Mouse (Mus musculus) neural tube, embryonic 12.5 days (tissue): ENCODE results near the gene Spo11. TPM values are rescaled to one million over a fixed set of nuclear protein-coding genes. Genes with fewer than 3 reads are reported as not detected.

Source experiments
- ATAC-seq: fragments of 200-750 bp; cut with Nextera tagmentation; 2 replicates; pipeline ENCODE4 v1.8.0; 2017; ENCODE audit warnings: low read depth, mild to moderate bottlenecking, moderate TSS enrichment, moderate library complexity; ENCODE audit not compliant: low FRiP score
- H3K27ac ChIP-seq: fragments of 300-500 bp; sonication (generic); 2 replicates; pipeline ENCODE4 v1.5.1; 2016
- H3K27me3 ChIP-seq: fragments of 300-500 bp; sonication (generic); replicated peaks from 2 replicates; pipeline ENCODE4 v1.6.1; 2016; ENCODE audit warnings: mild to moderate bottlenecking
- H3K36me3 ChIP-seq: fragments of 300-500 bp; sonication (generic); 2 replicates; pipeline ENCODE4 v1.6.1; 2016; ENCODE audit warnings: mild to moderate bottlenecking
- H3K4me1 ChIP-seq: fragments of 300-500 bp; sonication (generic); 2 replicates; pipeline ENCODE4 v1.6.1; 2016
- H3K4me2 ChIP-seq: fragments of 300-500 bp; sonication (generic); replicated peaks from 2 replicates; pipeline ENCODE4 v1.6.1; 2016; ENCODE audit warnings: mild to moderate bottlenecking
- H3K4me3 ChIP-seq: fragments of 300-500 bp; sonication (generic); 2 replicates; pipeline ENCODE4 v1.5.1; 2016
- H3K9ac ChIP-seq: fragments of 300-500 bp; sonication (generic); 2 replicates; pipeline ENCODE4 v1.6.1; 2016; ENCODE audit warnings: mild to moderate bottlenecking
- H3K9me3 ChIP-seq: fragments of 300-500 bp; sonication (generic); 2 replicates; pipeline ENCODE4 v1.6.1; 2016; ENCODE audit warnings: mild to moderate bottlenecking
- WGBS: fragments of 180-500 bp; shearing (Covaris S2); methylation state at CpG from one replicate; pipeline ENCODE4 v1.1.7; 2016; 5-methylcytosine and 5-hydroxymethylcytosine counted together
- polyA plus RNA-seq: library from polyadenylated mRNA; unstranded; fragments of >200 nt; fragmentation: Nextera tagmentation; extraction: Ambion mirVana; gene quantifications from 2 replicates; pipeline ENCODE4 v1.2.1, GENCODE M21; 2016

The Spo11 gene
- polyA plus RNA-seq, 1 experiment from 2014 or later, result 0.22 TPM

- no peaks in the 10 kb centered on the region for H3K27me3 ChIP-seq
- H3K4me3 ChIP-seq, result no peak overlapping the region
- H3K36me3 ChIP-seq, result peaks cover 58% of the 10 kb centered on the region
- no peak overlapping the region for H3K27ac ChIP-seq
- no peaks in the 10 kb centered on the region for H3K9me3 ChIP-seq
- H3K4me1 ChIP-seq, result peaks cover 47% of the 10 kb centered on the region
- 93% methylated on average over 6 of the region's 6 CpGs for WGBS
- H3K4me2 ChIP-seq, result no peak overlapping the region
- ATAC-seq, result no peak
- no peak overlapping the region for H3K9ac ChIP-seq
These were observed 49.8 kb downstream of the Spo11 start for GRCm38 (mm10) chr2:173027169-173027823.

- Histone ChIP-seq H3K4me3 (no peak overlapping the region), H3K36me3 (peaks cover 64% of the 10 kb centered on the region), H3K27me3 (no peaks in the 10 kb centered on the region), H3K4me2 (no peak overlapping the region), H3K4me1 (peaks cover 40% of the 10 kb centered on the region), H3K9me3 (no peaks in the 10 kb centered on the region), H3K9ac (no peak overlapping the region), H3K27ac (no peak overlapping the region)
- no peak for ATAC-seq
- 70% methylated on average over 4 of the region's 4 CpGs for WGBS
These were observed 50.5 kb downstream of the Spo11 start for GRCm38 (mm10) chr2:173027824-173028495.

DNA sequence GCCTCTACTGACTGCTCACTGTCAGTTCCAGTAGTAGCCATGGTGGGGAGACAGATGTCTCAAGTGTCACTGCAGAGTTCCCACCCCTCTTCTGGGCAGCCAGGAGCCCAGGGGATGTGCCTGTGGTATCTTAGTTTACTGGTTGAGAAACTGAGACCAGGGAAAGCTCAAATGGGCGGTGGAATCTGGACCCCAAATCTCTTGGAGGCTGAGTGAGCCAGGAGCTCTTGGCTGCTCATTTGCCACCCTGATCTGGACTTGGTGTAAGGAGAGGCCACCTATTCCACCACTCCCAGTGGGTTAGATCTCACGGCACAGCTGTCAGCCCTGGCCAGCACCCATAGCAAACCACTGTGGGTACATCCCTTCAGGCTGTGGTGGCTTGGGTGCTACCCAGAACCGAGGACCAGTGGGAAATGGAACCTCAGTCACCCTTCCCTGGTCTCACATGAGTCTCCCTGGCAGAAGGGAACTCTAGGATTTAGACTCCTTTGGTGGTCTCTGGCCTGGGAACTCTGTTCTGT is 51.1 kb downstream of the Spo11 start:
- Histone ChIP-seq H3K9me3 (no peaks in the 10 kb centered on the region), H3K27ac (no peak overlapping the region), H3K4me3 (no peak overlapping the region), H3K4me1 (peaks cover 34% of the 10 kb centered on the region), H3K9ac (no peak overlapping the region), H3K4me2 (no peak overlapping the region), H3K36me3 (peaks cover 70% of the 10 kb centered on the region), H3K27me3 (no peaks in the 10 kb centered on the region)
- ATAC-seq, result no peak
- 87% methylated on average over 3 of the region's 3 CpGs for WGBS

DNA sequence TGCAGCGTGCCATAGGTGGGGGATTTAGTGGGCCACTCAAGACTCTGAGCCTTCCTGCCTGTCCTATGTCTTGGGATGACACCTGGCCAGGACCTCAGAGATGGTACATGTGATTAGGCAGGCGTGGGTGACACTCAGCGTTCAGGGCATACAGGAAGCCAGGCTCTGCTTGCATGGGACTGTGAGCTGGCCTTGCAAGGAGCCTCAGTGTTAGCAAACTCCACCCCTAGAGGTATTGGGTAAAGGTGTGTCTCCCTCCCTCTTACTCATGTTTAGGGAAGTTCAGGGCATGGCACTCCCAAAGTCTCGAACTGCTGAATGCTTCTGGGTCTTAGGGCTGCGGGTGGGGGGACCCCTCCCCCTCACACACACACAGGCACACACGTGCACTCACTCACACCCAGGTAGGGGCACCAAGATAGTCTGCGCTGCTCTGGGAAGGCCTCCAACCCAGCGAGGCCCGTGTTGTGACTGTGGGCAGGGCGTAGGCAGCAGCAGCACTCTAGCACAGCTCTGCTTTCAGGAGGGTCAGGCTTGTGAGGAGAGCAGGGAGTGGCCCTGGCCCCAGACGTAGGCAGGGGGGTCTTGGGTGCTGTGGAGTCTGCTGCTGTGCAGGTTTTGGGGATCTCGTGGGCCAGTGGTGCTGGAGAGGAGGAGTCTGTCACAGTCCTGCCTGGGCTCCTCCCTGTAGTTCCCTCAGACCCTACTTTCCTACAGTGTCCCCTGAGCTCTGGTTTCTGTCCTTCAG is 53.3 kb downstream of the Spo11 start:
- H3K27me3 ChIP-seq, result no peaks in the 10 kb centered on the region
- no peak overlapping the region for H3K27ac ChIP-seq
- no peak for ATAC-seq
- no peaks in the 10 kb centered on the region for H3K9me3 ChIP-seq
- H3K9ac ChIP-seq, result no peak overlapping the region
- H3K4me2 ChIP-seq, result no peak overlapping the region
- H3K4me1 ChIP-seq, result peaks cover 12% of the 10 kb centered on the region
- peaks cover 87% of the 10 kb centered on the region for H3K36me3 ChIP-seq
- WGBS, result 85% methylated on average over 12 of the region's 12 CpGs
- H3K4me3 ChIP-seq, result no peak overlapping the region

DNA sequence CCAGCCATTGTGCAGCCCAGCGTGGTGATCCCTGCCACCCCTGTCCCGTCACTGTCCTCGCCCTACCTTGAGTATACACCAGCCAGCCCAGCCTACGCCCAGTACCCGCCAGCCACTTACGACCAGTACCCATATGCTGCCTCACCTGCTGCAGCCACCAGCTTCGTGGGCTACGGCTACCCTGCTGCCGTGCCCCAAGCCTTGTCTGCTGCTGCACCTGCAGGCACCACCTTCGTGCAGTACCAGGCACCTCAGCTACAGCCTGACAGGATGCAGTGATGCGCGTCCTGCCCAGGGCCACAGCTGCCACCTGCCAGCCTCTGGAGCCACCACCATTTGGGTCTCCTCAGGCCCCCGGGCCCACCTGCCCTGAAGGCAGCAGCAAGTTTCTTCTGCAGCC is 56.0 kb downstream of the Spo11 start:
- ATAC-seq, result no peak
- Histone ChIP-seq H3K4me3 (no peak overlapping the region), H3K4me1 (no peaks in the 10 kb centered on the region), H3K9me3 (no peaks in the 10 kb centered on the region), H3K4me2 (no peak overlapping the region), H3K27ac (no peak overlapping the region), H3K27me3 (no peaks in the 10 kb centered on the region), H3K36me3 (peaks cover 74% of the 10 kb centered on the region), H3K9ac (no peak overlapping the region)
- 94% methylated on average over 13 of the region's 13 CpGs for WGBS

GRCm38 (mm10) chr2:173034998-173035397 is 57.5 kb downstream of the Spo11 start:
- H3K4me2 ChIP-seq, result no peak overlapping the region
- no peak overlapping the region for H3K4me3 ChIP-seq
- no peak overlapping the region for H3K27ac ChIP-seq
- H3K9ac ChIP-seq, result no peak overlapping the region
- peaks cover 63% of the 10 kb centered on the region for H3K36me3 ChIP-seq
- H3K27me3 ChIP-seq, result no peaks in the 10 kb centered on the region
- 83% methylated on average over 4 of the region's 4 CpGs for WGBS
- ATAC-seq, result no peak
- no peaks in the 10 kb centered on the region for H3K4me1 ChIP-seq
- no peaks in the 10 kb centered on the region for H3K9me3 ChIP-seq

GRCm38 (mm10) chr2:173035653-173036052 is 58.2 kb downstream of the Spo11 start:
- WGBS, result 91% methylated on average over 5 of the region's 5 CpGs
- Histone ChIP-seq H3K27ac (no peak overlapping the region), H3K9ac (no peak overlapping the region), H3K4me2 (no peak overlapping the region), H3K27me3 (no peaks in the 10 kb centered on the region), H3K4me1 (no peaks in the 10 kb centered on the region), H3K36me3 (peaks cover 56% of the 10 kb centered on the region), H3K4me3 (no peak overlapping the region), H3K9me3 (no peaks in the 10 kb centered on the region)
- no peak for ATAC-seq

GRCm38 (mm10) chr2:173036055-173036454 is 58.6 kb downstream of the Spo11 start:
- Histone ChIP-seq H3K4me2 (no peak overlapping the region), H3K9me3 (no peaks in the 10 kb centered on the region), H3K4me1 (no peaks in the 10 kb centered on the region), H3K27me3 (no peaks in the 10 kb centered on the region), H3K4me3 (no peak overlapping the region), H3K36me3 (peaks cover 52% of the 10 kb centered on the region), H3K9ac (no peak overlapping the region), H3K27ac (no peak overlapping the region)
- no peak for ATAC-seq
- WGBS, result 87% methylated on average over 5 of the region's 5 CpGs

GRCm38 (mm10) chr2:173036611-173037010 is 59.1 kb downstream of the Spo11 start:
- H3K27ac ChIP-seq, result no peak overlapping the region
- H3K27me3 ChIP-seq, result no peaks in the 10 kb centered on the region
- ATAC-seq, result no peak
- no peak overlapping the region for H3K4me3 ChIP-seq
- H3K9ac ChIP-seq, result no peak overlapping the region
- peaks cover 47% of the 10 kb centered on the region for H3K36me3 ChIP-seq
- H3K4me2 ChIP-seq, result no peak overlapping the region
- H3K9me3 ChIP-seq, result no peaks in the 10 kb centered on the region
- no peaks in the 10 kb centered on the region for H3K4me1 ChIP-seq
- WGBS, result 75% methylated on average over 4 of the region's 4 CpGs

- peaks cover 40% of the 10 kb centered on the region for H3K36me3 ChIP-seq
- no peaks in the 10 kb centered on the region for H3K9me3 ChIP-seq
- no peak overlapping the region for H3K9ac ChIP-seq
- H3K27ac ChIP-seq, result no peak overlapping the region
- H3K4me2 ChIP-seq, result no peak overlapping the region
- 85% methylated on average over 5 of the region's 5 CpGs for WGBS
- H3K4me1 ChIP-seq, result no peaks in the 10 kb centered on the region
- ATAC-seq, result no peak
- H3K27me3 ChIP-seq, result no peaks in the 10 kb centered on the region
- H3K4me3 ChIP-seq, result no peak overlapping the region
These were observed 59.8 kb downstream of the Spo11 start for GRCm38 (mm10) chr2:173037347-173037746.

GRCm38 (mm10) chr2:173037827-173038607 is 60.5 kb downstream of the Spo11 start:
- no peaks in the 10 kb centered on the region for H3K27me3 ChIP-seq
- H3K4me1 ChIP-seq, result no peaks in the 10 kb centered on the region; the same call in 1 of the 2 replicates
- H3K36me3 ChIP-seq, result peaks cover 34% of the 10 kb centered on the region
- no peaks in the 10 kb centered on the region for H3K9me3 ChIP-seq
- no peak overlapping the region for H3K27ac ChIP-seq
- ATAC-seq, result no peak
- no peak overlapping the region for H3K9ac ChIP-seq
- no peak overlapping the region for H3K4me2 ChIP-seq
- 77% methylated on average over 7 of the region's 7 CpGs for WGBS
- H3K4me3 ChIP-seq, result no peak overlapping the region

DNA sequence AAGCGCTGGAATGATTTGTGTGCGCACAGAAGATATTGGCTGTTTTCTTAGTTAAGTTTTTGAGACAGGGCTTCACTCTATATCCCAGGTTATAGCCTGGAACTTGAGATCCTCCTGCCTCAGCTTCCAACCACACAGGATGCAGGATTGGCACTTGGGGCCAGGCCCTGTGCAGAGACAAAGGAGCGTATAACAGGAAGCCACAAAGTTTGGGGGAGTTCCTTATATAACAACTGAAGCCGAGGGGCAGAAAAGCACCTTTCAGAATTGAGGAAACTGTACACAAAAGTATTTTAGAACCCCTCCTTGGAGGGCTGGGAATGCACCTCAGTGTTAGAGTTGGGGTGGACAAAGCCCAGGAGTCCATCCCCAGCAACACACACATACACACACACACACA is 61.5 kb downstream of the Spo11 start:
- no peaks in the 10 kb centered on the region for H3K27me3 ChIP-seq
- WGBS, result 96% methylated on average over 4 of the region's 4 CpGs
- no peaks in the 10 kb centered on the region; the same call in 1 of the 2 replicates for H3K4me1 ChIP-seq
- H3K4me3 ChIP-seq, result no peak overlapping the region
- no peak for ATAC-seq
- H3K9me3 ChIP-seq, result no peaks in the 10 kb centered on the region
- no peak overlapping the region for H3K27ac ChIP-seq
- no peak overlapping the region for H3K9ac ChIP-seq
- H3K36me3 ChIP-seq, result peaks cover 23% of the 10 kb centered on the region
- no peak overlapping the region for H3K4me2 ChIP-seq
